8 mouse cellular contexts compared by ENCODE assay signal in the genomic region with DNA sequence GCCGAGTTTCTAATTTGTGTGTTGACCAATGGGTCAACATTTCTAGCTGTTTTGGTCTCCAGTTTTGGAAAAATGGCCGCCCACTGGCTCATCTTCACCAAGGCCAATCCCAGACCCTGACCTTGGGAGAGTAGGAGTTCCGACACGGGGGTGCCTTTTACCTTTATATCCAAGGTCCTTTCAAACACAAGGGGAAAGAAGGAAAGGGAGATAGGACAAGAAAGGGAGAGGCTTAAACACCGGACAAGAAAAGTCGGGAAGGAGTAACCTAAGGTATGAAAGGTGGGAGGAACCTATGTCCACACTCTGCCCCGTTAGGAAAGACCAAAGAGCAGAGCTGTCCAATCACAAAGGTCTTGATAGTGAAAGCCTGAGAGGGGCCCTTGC. TPM values are rescaled to one million over a fixed set of nuclear protein-coding genes. Genes with fewer than 3 reads are reported as not detected.
DNase-seq lines count a peak whose midpoint lies in the region; ATAC-seq lines count a peak whose summit lies in the region.
"Had no signal": no experiment of that assay in that cellular context is flagged by ENCODE, and none has a peak within 500 bp of the region (broad histone marks: within the 10 kb centered on the region; RNA-seq: fewer than 3 reads in every experiment).

No protein-coding gene starts in this region.

- WGBS in forebrain, embryonic 15.5 days = 26% methylated on average over 7 of the region's 7 CpGs
- WGBS in limb, embryonic 11.5 days = 13% methylated on average over 7 of the region's 7 CpGs
- 26% methylated on average over 7 of the region's 7 CpGs for WGBS in neural tube, embryonic 13.5 days

- DNase-seq in thymus, postnatal 14 days = peak; percentile 23
- no peak for DNase-seq in thymus, postnatal 25 days
- no peak for DNase-seq in limb, embryonic 11.5 days (ENCODE audit: low spot score)
- DNase-seq in layer of hippocampus, adult 9-11 months = no peak

- peaks cover 21% of the 10 kb centered on the region for H3K4me1 ChIP-seq in forebrain, embryonic 15.5 days
- peaks cover 13% of the 10 kb centered on the region for H3K4me1 ChIP-seq in limb, embryonic 11.5 days (ENCODE audit: control insufficient read depth, insufficient read depth, low read length)
- peaks cover 27% of the 10 kb centered on the region for H3K4me1 ChIP-seq in neural tube, embryonic 13.5 days (replicated peaks)

- H3K9me3 ChIP-seq in forebrain, embryonic 15.5 days = no peaks in the 10 kb centered on the region
- no peaks in the 10 kb centered on the region for H3K9me3 ChIP-seq in limb, embryonic 11.5 days (ENCODE audit: control insufficient read depth, low read length)
- H3K9me3 ChIP-seq in neural tube, embryonic 13.5 days = no peaks in the 10 kb centered on the region

- peak overlapping the region; percentile 58 for H3K4me3 ChIP-seq in forebrain, embryonic 15.5 days
- H3K4me3 ChIP-seq in limb, embryonic 11.5 days (ENCODE audit: low read depth, low read length) = peak overlapping the region; percentile 70
- H3K4me3 ChIP-seq in neural tube, embryonic 13.5 days = peak overlapping the region; percentile 63

- H3K4me2 ChIP-seq in forebrain, embryonic 15.5 days (replicated peaks) = peak overlapping the region; percentile 59
- H3K4me2 ChIP-seq in limb, embryonic 11.5 days (ENCODE audit: low read depth, severe bottlenecking) = peak overlapping the region; percentile 76; the same call in 1 of the 2 replicates
- peak overlapping the region; percentile 69 for H3K4me2 ChIP-seq in neural tube, embryonic 13.5 days

- H3K27me3 ChIP-seq in forebrain, embryonic 15.5 days = no peaks in the 10 kb centered on the region
- H3K27me3 ChIP-seq in limb, embryonic 11.5 days (ENCODE audit: control insufficient read depth, insufficient read depth, low read length) = no peaks in the 10 kb centered on the region
- H3K27me3 ChIP-seq in neural tube, embryonic 13.5 days = no peaks in the 10 kb centered on the region

- ATAC-seq in forebrain, embryonic 15.5 days (replicated peaks) = no peak
- no peak for ATAC-seq in limb, embryonic 11.5 days (ENCODE audit: insufficient number of reproducible peaks, low FRiP score, low TSS enrichment, low read depth)
- ATAC-seq in neural tube, embryonic 13.5 days (ENCODE audit: low read depth) = no peak
- no peak for ATAC-seq in CD4-positive, CD25-positive, alpha-beta regulatory T cell, adult 4 months

- H3K27ac ChIP-seq in forebrain, embryonic 15.5 days (replicated peaks) = peak overlapping the region; percentile 83; the same call in 1 of the 2 replicates
- H3K27ac ChIP-seq in limb, embryonic 11.5 days (replicated peaks; ENCODE audit: low read depth, low read length) = peak overlapping the region; percentile 86
- peak overlapping the region; percentile 90 for H3K27ac ChIP-seq in neural tube, embryonic 13.5 days (replicated peaks)

- H3K36me3 ChIP-seq in forebrain, embryonic 15.5 days = peaks cover 16% of the 10 kb centered on the region
- peaks cover 5% of the 10 kb centered on the region for H3K36me3 ChIP-seq in limb, embryonic 11.5 days (ENCODE audit: control insufficient read depth, insufficient read depth, low read length)
- peaks cover 46% of the 10 kb centered on the region for H3K36me3 ChIP-seq in neural tube, embryonic 13.5 days

- H3K9ac ChIP-seq in forebrain, embryonic 15.5 days (replicated peaks) = peak overlapping the region; percentile 78
- H3K9ac ChIP-seq in limb, embryonic 11.5 days (ENCODE audit: low read length) = no peak overlapping the region
- peak overlapping the region; percentile 86 for H3K9ac ChIP-seq in neural tube, embryonic 13.5 days

RNA-seq across cellular contexts. Expression of gene Pmf1, which starts 0.5 kb away (rescaled TPM):
- polyA plus RNA-seq in forebrain, embryonic 15.5 days (2015; fragmentation: Nextera tagmentation; extraction: Ambion mirVana) = 55.1 and 64.8 TPM in 2 replicates
- polyA plus RNA-seq in limb, embryonic 11.5 days (2014; fragmentation: Nextera tagmentation; extraction: Ambion mirVana) = 174 and 185 TPM in 2 replicates
- polyA plus RNA-seq in neural tube, embryonic 13.5 days (2015; fragmentation: Nextera tagmentation; extraction: Ambion mirVana) = 31.6 and 33.5 TPM in 2 replicates
- polyA plus RNA-seq in CD4-positive, CD25-positive, alpha-beta regulatory T cell, adult 4 months (2017; shearing (Covaris generic)) = 10 to 100 TPM; 37.2 to 52.9 TPM

RNA-seq across cellular contexts. Expression of gene Slc25a44, which starts 14.3 kb away (rescaled TPM):
- 31.3 and 33.2 TPM in 2 replicates for polyA plus RNA-seq in forebrain, embryonic 15.5 days (2015; fragmentation: Nextera tagmentation; extraction: Ambion mirVana)
- 17.7 and 18.9 TPM in 2 replicates for polyA plus RNA-seq in limb, embryonic 11.5 days (2014; fragmentation: Nextera tagmentation; extraction: Ambion mirVana)
- 30.4 and 31.1 TPM in 2 replicates for polyA plus RNA-seq in neural tube, embryonic 13.5 days (2015; fragmentation: Nextera tagmentation; extraction: Ambion mirVana)
- 10 to 100 TPM; 17.5 to 18.5 TPM for polyA plus RNA-seq in CD4-positive, CD25-positive, alpha-beta regulatory T cell, adult 4 months (2017; shearing (Covaris generic))

RNA-seq across cellular contexts. Expression of gene Bglap, which starts 26.4 kb away (rescaled TPM):
- polyA plus RNA-seq in forebrain, embryonic 15.5 days (2015; fragmentation: Nextera tagmentation; extraction: Ambion mirVana) = not detected in 2 replicates
- not detected in 2 replicates for polyA plus RNA-seq in limb, embryonic 11.5 days (2014; fragmentation: Nextera tagmentation; extraction: Ambion mirVana)
- not detected in 2 replicates for polyA plus RNA-seq in neural tube, embryonic 13.5 days (2015; fragmentation: Nextera tagmentation; extraction: Ambion mirVana)
- polyA plus RNA-seq in CD4-positive, CD25-positive, alpha-beta regulatory T cell, adult 4 months (2017; shearing (Covaris generic)) = not detected
- polyA plus RNA-seq: gonadal fat pad, adult 2 months had no signal

RNA-seq across cellular contexts. Expression of gene Bglap2, which starts 32.1 kb away (rescaled TPM):
- polyA plus RNA-seq in forebrain, embryonic 15.5 days (2015; fragmentation: Nextera tagmentation; extraction: Ambion mirVana) = not detected in 2 replicates
- polyA plus RNA-seq in limb, embryonic 11.5 days (2014; fragmentation: Nextera tagmentation; extraction: Ambion mirVana) = not detected in 2 replicates
- polyA plus RNA-seq in neural tube, embryonic 13.5 days (2015; fragmentation: Nextera tagmentation; extraction: Ambion mirVana) = not detected in 2 replicates
- not detected for polyA plus RNA-seq in CD4-positive, CD25-positive, alpha-beta regulatory T cell, adult 4 months (2017; shearing (Covaris generic))
- polyA plus RNA-seq: gonadal fat pad, adult 2 months had no signal

RNA-seq across cellular contexts. Expression of gene Bglap3, which starts 38.1 kb away (rescaled TPM):
- polyA plus RNA-seq in forebrain, embryonic 15.5 days (2015; fragmentation: Nextera tagmentation; extraction: Ambion mirVana) = 0.27 TPM in 1 of 2 replicates, not detected in the other
- polyA plus RNA-seq in limb, embryonic 11.5 days (2014; fragmentation: Nextera tagmentation; extraction: Ambion mirVana) = not detected in 2 replicates
- not detected in 2 replicates for polyA plus RNA-seq in neural tube, embryonic 13.5 days (2015; fragmentation: Nextera tagmentation; extraction: Ambion mirVana)
- not detected for polyA plus RNA-seq in CD4-positive, CD25-positive, alpha-beta regulatory T cell, adult 4 months (2017; shearing (Covaris generic))
